Mouse (Mus musculus) lung, postnatal 36 days (tissue): ENCODE measurements around the gene 5530400C23Rik.
"Not testable (repeated sequence)": the region's sequence is repeated elsewhere in the genome, so short reads cannot be mapped to it uniquely, and the experiment has no call there.

Experiments
- DNase-seq: peaks from one replicate; pipeline ENCODE4 v3.0.0; 2022; ENCODE audit warnings: mixed read lengths

The 5530400C23Rik gene

GRCm38 (mm10) chr6:133291916-133292315 is at the start of gene 5530400C23Rik:
TSS of gene 5530400C23Rik (plus strand) at chr6:133292216.
- DNase-seq: not testable (repeated sequence)

- DNase-seq: no peak
These were observed 14.1 kb downstream of the 5530400C23Rik start for GRCm38 (mm10) chr6:133305952-133306715.

GRCm38 (mm10) chr6:133313896-133314295 is 21.9 kb downstream of the 5530400C23Rik start:
- not testable (repeated sequence) for DNase-seq

GRCm38 (mm10) chr6:133338535-133338934 is 46.5 kb downstream of the 5530400C23Rik start:
- DNase-seq: no peak

GRCm38 (mm10) chr6:133341731-133342130 is 49.7 kb downstream of the 5530400C23Rik start:
- not testable (repeated sequence) for DNase-seq
